Mouse (Mus musculus): ENCODE results near the gene Chit1.
A peak's percentile ranks its signal among the peaks of the same experiment; 100 is the strongest.

The Chit1 gene

DNA sequence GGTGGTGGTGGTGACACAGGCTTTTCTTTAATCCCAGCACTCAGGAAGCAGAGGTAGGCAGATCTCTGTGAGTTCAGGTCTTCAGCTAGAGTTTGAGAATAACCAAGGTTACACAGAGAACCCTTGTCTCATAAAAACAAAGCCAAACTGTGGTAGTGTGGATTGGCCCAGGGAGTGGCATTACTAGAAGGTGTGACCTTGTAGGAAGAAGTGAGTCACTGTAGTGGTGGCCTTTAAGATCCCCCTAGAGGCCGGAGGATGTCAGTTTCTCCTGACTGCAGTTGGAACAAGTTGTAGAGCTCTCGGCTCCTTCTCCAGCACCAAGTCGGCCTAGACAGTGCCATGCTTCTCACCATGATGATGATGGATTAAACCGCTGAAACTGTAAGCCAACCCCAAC is at the start of gene Chit1:
Gene Chit1, plus strand, starts transcription at position 264 of the 400 bp plus-strand sequence.
- no peak for DNase-seq (ENCODE audit: low read depth, low spot score)

DNA sequence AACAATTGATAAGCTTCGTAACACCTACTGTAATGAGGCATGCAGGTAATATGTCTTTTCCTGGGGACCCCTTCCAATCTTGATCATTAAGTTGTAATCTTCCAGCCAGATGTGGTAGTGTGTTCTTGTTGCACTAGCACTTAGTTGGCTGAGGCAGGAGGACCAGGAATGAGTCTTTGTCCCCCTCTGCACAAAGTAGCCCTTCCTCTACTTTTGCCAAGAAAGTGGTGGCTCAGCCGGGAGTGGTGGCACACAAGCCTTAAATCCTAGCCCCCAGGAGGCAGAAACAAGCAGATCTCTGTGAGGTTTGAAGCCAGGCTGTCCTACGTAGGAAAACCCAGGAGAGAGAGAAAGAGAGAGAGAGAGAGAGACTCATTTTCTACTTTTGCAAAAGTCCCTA is 49.1 kb upstream of the Chit1 start:
- no peak for DNase-seq (ENCODE audit: low read depth, low spot score)

DNA sequence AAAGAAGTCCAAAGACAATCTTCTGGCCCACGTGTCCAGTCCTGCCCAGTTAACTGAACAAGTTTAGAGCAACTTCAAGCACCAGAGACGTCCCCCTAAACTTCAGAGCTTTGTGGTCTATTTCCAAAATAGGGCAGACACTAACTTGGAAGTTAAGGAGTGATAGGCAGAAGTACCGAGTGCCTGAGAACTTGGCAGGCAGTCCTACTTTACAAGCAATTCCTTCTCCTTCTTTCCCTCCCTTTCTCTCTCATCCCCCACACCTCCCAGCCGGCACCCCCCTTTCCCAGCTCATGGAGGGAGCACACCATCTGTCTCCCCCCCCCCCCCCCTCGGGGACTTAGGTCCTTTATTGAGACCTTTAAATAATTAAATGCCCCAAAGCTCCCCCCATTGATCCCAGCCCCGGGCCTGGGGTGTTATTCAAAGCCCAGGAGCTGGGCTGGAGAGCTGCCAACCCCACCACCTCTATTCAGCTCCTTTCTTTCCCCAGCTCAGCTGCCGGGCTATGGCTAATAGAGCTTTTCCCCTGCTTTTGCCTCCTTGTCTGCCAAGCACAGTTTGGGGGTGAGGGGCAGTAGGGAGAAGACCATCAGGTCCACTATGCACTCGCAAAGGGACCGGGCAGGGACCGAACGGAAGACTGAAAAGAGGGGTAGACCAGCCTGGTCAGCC is 48.5 kb upstream of the Chit1 start:
- no peak for DNase-seq (ENCODE audit: low read depth, low spot score)

DNA sequence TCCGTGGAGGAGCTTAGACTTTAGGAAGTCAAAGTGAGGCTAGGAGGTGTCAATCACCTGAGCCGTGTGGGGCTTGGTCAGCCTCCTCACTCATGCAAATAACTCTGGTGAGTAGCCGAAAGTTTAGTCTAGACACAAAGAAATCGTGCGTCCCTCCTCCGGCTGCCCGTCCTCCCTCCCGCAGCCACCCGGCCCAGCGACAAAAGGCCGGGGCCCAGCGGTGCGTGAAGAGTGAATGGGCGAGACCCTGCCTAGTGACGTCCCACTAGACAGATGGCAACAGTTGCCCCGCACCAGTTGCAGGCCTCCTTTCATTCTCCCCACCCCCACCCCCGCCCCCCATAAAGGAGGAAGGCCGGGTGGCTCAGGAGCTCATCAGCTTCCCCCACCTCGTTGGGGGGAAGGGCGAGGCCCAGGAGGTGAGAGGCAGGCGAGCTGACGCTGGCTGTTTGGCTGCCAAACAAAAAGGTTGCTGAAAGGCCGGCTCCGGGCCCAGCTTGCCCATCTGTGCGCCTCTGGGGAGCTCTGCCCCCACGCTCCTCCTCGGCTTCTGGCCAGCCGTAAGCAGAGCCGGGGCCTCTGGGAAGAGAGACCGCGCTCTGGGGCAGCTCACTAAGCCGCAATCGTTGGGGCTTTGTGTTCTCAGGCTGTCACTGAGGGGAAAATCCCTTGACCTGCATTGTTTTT is 47.8 kb upstream of the Chit1 start:
- DNase-seq (ENCODE audit: low read depth, low spot score): no peak

GRCm38 (mm10) chr1:134063773-134064125 is 47.3 kb upstream of the Chit1 start:
- no peak for DNase-seq (ENCODE audit: low read depth, low spot score)

GRCm38 (mm10) chr1:134064296-134064831 is 46.7 kb upstream of the Chit1 start:
- DNase-seq (ENCODE audit: low read depth, low spot score): no peak

DNA sequence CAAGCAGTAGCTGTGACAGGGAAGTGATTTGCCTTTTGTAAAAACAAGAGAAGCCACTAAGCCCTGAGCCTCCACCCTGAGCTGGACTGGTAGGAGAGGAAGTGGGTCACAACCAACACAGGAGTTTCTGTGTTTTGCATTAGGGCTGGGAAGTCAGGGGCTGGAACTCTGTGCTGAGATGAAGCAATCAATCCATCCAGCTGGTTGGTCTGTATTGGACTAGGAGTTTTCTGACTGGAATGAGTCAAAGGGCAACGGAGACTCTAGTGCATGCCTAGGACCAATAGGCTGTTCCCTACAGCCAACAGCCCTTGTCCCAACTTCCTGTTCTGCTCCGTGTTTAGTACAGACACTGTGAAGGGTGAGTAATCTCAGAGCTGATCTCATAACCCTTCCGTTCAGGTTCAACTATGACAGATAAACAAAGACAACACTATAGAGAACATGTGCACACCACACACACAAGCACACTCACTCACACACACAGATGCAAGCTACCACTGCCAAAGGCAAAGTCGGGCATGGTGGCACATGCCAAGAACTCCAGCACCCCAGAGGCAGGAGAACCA is 45.7 kb upstream of the Chit1 start:
- no peak for DNase-seq (ENCODE audit: low read depth, low spot score)

DNA sequence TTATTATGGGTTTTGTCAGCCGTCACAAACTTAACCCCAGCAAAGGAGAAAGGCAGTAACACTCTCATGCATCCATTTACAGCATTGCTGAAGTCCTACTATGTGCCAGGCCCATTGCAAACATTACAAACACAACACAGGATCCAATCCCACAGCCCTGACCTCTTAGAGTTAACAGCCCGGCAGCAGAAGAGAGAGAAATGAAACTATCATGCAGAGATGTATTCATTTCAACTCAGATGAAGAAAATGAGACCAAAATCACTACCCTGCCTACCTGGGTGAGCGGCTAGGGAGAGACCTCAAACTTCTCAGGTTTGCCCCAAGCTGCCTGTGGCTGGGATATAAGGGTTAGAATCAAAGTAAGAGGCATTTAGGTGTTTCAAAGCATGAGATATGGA is 44.5 kb upstream of the Chit1 start:
- DNase-seq (ENCODE audit: low read depth, low spot score): no peak

GRCm38 (mm10) chr1:134067143-134067619 is 43.9 kb upstream of the Chit1 start:
- no peak for DNase-seq (ENCODE audit: low read depth, low spot score)

- no peak for DNase-seq (ENCODE audit: low read depth, low spot score)
Observed at GRCm38 (mm10) chr1:134070099-134070669, 40.9 kb upstream of the Chit1 start.

DNA sequence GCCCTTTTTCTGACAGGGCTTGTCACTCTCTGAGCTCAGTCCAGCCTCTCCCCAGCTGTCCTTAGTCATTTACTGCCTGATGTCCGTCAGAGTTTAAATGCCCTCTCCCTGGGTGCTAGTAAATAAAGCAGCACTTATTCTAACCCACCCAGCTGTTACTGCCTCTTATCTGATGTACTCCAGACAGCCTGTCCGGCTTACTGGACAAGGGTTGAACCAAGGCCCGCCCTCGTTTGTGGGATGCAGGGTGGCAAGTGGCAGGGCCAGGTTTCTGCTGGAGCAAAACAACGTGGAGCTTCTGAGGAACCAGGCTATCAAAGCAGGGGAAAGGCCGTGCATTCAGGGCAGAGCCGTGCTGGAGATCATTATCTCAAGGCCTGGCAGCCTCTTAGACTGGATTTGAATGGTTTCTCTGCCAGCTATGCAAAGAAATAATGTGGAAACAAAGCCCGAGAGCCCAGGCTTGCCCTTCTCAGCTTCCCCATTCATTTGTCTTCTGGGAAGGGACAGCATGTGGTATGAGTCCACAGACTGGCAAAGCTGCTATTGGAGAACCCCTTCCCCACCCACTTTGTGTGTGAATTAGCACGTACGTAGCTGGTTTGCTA is 39.5 kb upstream of the Chit1 start:
- DNase-seq (ENCODE audit: low read depth, low spot score): no peak

DNA sequence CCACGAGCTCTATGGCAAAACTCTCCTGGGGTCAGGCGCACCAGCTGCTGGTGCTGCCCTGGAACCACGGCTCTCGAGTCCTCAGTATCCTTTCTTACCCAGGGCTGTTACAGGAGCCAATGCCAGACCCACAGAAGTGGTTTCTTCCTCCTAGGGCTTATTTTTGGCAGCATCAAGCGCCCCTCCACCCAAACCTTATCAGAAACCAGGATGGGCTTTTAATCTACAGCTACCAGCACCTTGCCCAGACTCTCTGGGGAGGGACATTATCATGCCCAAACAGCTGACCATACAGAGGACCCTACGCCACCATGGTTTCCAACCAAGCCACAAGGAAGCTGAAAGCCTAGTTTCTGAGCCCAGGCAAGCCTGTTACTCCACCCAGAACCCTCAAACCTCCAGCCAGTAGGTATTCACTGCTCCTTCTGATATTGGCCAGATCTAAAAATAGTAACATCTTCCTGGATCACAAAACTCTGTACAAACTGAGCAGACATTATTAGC is 37.9 kb upstream of the Chit1 start:
- no peak for DNase-seq (ENCODE audit: low read depth, low spot score)

DNA sequence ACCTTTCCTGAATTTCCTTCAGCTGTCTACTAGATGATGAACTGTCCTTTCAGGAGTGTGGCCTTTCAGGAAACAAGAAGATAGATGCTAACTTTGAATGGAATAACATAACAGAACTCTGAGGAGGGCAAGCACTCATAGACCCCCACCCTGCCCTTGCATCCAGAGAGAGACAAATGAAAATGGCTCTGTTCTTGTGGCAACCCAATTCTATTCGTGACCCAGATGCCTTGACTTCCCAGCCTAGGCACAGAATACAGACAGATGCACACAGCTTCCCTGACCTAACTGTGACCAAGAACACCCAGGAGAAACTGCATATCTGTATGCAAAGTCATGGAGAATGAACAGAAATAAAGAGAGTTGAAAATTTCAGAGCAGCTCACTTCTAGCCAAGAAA is 37.4 kb upstream of the Chit1 start:
- no peak for DNase-seq (ENCODE audit: low read depth, low spot score)

- DNase-seq (ENCODE audit: low read depth, low spot score): no peak
Observed at GRCm38 (mm10) chr1:134074184-134074583, 36.9 kb upstream of the Chit1 start.

DNA sequence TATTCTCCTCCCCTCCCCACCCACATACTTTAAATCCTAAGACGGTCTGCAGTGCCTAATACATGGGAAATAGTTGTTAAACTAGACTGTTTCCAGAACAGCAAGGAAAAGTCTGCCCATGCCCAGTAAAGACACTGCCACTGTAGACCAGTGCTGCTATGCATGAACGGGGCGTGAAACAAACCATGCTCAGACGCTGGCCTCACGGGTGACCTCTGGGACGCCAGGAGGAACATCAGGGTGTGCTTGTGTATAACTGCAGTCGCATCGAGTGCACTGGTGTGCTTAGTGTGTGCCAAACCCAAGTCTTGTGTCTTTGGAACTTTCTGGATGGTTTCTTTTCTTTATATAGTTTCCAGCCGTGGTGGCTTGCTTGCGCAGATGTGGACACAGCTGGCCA is 36.4 kb upstream of the Chit1 start:
- no peak for DNase-seq (ENCODE audit: low read depth, low spot score)

DNA sequence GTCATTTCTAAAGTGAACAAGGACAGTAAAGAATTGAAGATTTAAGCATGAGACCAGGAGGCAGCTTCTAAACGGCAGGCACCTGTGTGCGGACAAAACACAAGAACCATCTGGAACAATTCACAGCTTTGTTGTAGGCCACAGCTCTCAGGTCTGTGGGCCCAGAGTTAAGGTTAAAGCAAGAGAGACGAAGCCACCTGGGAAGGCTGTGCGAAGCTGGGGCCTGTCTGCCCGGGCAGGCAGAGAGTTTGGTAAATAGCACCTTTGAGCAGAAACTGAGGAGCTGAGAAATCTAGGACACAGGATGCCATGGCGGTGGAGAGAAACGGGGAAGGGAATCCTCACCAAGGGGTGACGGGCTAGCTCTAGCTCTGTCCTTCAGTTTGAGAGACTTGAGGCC is 35.5 kb upstream of the Chit1 start:
- no peak for DNase-seq (ENCODE audit: low read depth, low spot score)

DNA sequence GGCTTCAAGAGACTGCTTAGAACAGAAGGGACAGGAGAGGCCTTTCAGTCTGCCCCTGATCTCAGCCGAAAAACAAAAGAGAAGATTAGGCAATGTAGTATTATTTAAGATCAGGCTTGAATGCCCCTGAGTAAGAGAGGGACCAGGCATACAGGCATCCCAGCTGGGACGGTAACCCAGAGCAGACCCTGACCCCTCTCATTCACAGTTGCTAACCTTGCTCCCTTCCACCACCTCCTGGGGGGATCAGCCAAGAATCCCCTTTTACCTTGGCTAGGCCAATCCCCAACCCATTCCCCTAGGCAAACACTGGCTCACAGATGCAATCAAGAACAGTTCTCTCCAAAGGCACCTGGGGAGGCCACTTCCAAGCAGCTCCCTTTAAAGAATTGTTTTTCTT is 34.3 kb upstream of the Chit1 start:
- no peak for DNase-seq (ENCODE audit: low read depth, low spot score)

- DNase-seq (ENCODE audit: low read depth, low spot score): no peak
Observed at GRCm38 (mm10) chr1:134077389-134078060, 33.5 kb upstream of the Chit1 start.

DNA sequence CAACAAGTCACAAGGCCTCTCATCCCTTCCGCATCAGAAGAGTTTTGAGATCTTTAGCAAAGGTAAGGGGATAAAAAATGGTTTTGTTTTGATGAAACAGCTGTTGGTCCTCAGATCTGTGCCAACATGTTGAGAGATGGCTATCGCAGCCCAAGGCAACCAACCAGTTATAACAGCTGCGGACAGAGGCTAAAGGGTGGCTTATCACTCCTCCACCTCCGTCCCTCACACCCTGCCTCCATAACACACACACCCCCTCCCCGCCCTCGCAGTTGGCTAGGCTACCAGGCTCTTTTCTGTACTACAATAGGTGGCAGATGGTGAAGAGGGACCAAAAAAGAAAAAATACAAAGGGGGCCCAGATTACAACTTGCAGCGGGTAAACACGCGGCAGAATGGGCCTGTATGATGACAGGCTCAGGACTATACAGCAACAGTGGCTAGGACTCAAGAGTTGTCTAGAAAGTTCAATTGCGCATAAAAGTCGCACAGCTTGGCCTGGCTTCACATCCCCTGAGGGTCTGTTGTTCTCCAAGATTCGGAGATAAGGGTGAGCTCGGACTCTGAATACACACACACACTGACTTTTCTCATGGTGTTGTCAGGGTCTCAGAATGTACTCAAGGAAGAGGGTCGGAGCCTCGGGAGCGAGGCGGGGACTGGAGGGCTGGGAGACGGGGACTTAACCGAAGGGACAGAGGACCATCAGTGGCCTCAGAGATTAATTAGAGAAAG is 32.8 kb upstream of the Chit1 start:
- no peak for DNase-seq (ENCODE audit: low read depth, low spot score)

- peak; percentile 88 for DNase-seq (ENCODE audit: low read depth, low spot score)
Observed at GRCm38 (mm10) chr1:134078802-134079476, 32.1 kb upstream of the Chit1 start, which contains the start of gene Btg2. TSS of gene Btg2 (minus strand) at chr1:134079120.
